Mouse (Mus musculus) kidney, postnatal 25 days (tissue): Measurements from ENCODE around the gene Plce1.

Source experiments
- DNase-seq, 2 experiments: peaks; one replicate each; pipeline ENCODE4 v3.0.0; 2021; ENCODE audit warnings: mixed read lengths in 2 of 2

Gene Plce1

DNA sequence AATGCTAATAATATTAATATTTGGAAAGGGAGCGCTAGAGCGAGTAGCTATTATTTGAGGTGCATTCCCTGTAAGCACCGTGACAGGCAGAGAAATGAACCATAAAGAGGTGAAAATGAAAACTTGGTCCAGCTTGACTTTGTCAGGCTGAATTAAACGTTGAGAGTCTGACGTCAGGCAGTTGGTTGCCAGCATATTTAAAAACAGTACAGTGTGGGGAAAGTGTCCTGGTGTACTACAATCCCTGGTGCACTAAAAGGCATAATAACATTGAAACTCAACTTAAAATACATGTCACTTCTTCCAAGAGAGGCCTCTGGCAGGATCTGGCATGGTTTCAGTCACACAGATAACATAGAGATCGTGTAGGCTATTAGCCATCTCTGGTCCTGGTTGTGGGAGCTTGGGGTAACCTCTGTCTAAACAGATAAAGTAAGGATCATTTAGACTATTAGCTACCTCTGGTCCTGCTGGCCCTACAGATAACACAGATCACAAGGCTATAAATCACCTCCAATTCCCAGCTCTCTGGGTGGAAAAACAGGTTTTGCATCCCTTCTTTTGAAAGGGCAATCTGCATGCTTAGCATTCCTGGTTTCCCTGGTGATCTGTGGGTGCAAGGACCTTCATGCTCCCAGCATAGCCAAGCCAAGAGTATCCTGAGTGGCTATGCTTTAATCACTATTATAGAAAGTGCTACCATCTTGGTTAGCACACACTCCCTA is 164.1 kb downstream of the Plce1 start:
- no peak for DNase-seq

DNA sequence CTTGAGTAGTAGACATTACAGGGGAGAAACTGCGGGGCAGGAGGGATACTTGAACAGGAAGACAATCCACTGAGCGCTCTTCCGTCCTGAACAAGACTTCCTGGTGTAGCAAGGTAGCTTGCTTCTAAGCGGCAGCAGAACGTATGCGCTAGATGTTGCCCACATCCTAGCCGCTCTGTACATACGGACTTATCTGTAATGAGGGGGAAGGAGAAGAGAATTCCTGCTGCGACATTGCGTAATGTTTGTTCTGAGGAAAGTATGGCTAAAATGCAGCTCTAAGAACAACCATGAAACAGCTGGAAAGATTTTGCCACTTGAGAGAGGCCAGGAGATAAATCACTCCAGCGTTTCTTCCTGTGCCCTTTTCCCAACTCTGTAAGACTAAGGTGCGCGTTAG is 177.1 kb downstream of the Plce1 start:
- no peak for DNase-seq

DNA sequence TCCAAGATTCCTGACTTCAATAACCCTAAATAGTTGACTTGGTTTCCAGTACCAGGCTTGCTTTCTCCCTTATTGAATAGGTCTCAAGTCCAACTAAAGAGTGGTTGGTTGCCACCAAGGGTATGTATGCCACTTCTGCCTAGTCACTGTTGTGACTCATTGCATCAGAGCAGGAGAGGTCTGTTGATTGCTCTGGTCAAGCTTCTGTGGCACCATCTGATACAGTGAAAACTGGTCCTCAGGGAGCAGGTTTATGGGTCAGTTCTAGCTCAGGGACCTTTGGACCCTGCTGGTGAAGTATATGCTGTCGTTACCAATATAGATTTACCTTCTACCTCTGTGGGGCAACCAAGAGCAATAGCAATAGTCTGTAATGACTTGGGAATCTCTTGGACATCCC is 184.5 kb downstream of the Plce1 start:
- no peak for DNase-seq

DNA sequence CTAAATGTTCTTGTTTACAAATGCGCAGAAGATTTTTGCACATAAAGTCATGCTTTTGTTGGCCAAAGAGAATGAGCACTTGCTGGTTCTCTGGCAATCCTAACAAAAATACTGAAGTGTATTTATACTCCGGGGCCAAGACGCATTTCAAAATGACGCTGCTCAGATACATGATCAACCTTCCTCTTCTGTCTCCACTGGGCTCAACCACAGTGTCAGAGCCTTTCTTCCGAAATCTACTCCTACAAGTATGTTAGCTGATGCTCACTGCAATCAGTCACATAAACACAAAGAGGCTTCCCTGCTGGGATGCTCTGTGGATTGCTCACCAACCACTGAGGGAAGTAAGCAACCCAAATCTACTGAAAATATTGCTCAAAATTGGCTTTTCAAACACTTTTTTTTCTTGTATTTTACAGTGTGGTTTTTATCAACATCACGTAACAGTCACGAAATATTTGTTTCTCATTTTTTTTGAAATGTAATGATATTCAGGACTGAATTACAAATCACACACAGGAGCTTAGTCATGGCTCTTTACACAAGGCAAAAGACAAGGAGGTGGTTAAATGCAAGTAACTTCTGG is 191.2 kb downstream of the Plce1 start:
- no peak for DNase-seq

DNA sequence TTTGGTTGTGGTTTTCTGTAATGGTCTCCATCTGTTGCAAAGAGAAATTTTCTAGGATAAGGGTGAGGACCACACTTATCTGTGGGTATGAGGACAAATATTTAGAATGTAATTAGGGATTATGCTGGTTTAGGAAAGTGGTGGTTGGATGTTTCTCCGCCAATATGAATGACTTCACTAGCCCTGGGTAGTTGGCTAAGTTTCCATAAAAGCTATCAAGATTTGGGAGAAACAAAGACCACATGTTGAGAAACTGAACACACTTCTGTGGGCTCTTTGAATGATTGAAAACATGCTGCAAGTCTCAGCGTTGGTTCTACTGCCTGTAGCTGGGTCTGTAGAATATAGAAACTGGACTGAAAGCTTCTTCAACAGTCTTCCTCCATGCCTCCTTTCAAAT is 193.0 kb downstream of the Plce1 start:
- DNase-seq = no peak

DNA sequence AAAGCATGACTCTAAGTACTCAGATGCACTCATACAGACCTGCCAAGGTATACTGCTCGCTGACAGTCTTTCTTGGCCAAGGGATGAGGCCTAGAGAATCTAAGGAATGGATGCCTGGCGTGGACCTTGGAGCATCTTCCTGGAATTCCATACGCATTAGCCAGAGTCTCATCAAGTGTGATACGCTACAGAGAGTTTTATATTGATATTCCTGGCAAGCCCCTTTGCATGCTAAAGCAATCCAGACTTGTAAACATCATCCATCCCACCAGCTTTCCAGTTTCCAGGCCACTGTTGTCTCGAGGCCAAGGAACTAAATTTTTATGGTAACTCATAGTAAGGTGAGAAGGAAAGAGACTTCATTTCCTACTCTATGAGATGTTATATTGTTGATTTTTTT is 197.7 kb downstream of the Plce1 start:
- DNase-seq = no peak

DNA sequence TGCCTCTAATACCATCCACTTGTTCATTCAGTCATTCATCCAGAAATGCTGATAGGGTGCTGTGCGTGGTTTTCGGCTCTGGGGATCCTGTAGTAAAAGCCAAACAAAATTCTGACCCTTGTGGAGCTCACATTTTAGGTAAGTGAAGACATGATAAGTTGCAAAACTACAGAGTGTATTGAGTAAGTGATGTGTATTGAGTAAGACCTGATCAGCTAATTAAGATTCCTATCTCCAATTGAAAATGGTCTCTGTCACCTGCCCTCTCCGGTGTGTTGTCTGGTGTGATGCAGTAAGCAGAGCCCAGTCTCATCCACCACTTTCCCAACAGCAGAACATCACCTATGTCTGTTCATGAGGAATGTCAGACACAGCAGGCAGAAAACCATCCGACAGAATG is 198.6 kb downstream of the Plce1 start:
- DNase-seq = no peak

DNA sequence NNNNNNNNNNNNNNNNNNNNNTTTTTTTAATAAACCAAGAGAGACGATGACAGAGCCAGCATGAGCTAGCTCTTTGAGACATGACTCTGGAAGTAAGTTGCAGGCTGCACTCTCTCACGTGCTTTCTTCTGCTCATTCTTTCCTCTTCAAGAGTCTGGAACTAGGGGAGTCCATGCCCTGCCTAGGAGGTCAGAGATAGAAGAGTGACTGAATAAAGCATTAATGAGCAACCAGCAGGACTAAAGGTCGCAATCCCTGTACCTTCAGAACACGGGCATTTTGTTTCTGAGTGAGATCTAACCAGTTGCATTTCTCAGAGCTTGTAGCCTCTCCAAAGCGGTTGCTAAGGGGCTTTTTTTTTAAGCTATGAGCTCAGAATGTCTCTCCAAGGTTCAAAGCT is 206.4 kb downstream of the Plce1 start:
- peak; percentile 59 to 77 for DNase-seq

DNA sequence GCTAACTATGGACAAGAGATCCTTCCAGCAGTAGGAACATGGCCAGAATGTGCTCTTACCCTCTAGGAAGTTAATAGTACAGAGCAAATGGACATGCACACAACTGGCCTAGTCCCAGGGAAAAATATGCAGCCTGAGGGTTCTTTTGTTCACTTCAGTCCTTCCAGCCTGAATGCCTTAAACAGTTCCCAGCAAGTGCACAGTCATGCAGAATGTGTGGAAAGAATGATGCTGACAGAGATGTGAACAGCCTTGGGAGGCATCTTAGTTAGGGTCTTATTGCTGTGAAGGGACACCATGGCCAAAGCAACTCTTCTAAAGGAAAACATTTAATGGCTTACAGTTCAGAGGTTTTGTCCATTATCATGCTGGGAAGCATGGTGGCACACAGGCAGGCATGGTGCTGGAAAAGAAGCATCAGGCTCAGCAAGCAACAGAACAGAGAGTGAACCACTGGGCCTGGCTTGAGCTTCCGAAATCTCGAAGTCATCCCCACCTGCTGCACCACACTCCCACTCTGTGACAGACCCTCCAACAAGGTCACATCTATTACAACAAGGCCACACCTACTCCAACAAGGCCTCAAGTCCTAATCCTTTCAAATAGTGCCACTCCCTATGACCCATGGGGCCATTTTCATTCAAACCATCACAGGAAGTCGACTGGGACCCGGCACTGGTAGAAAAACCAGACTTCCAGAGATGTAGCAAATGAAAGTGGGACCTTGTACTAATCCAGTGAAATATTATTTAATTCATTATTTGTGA is 208.0 kb downstream of the Plce1 start:
- DNase-seq = no peak

DNA sequence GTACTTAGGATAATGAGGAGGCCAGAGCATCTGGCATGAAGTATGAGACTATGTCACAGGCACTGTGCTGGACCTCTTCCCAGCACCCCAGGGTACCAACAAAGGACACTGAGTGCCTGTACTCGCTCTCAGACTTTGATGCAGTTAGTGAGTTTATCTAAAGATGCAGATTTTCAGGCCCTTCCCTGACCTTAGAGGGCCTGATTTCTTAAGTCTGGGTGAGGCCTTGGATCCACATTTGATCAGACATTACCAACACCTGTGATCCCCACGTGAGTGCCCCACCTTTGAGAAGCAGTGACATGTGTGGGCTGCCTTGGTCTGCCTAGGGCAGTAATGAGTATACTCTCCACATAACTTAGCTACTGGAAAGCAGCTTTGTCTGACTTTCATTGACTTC is 209.4 kb downstream of the Plce1 start:
- DNase-seq = no peak

DNA sequence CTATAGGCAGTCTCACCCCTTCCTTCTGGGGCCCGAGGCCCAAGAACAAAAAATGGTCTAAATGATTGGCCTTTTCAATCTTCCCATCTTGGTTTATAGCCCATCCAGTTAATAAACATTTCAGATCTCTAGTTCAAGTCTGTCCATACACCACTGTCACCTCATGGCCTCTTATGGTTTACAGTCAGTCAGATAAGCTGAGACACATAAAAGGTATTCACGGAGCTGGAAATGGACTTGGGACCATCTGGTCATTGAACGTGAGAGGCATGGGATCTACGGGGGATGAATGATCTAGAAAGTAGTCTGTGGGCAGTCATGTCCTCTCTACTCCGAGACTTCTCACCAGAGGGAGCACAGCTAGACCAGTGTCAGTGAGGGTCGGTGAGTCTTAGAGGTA is 210.6 kb downstream of the Plce1 start:
- no peak for DNase-seq

DNA sequence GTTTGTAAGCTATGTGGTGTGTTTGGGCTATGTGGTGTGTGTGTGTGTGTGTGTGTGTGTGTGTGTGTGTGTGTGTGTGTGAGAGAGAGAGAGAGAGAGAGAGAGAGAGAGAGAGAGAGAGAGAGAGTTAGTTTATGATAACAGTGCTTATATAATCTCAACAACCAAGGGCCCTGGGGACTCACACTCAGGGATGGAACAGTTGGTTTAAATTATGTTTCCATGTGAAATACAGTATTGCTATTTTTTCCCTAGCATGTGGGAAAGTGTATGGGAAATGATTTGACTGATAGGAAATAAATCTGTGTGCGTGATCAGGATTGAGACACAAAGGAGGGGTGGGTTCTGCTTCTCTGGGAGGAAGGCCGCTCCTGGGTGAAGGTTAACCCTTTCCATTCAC is 212.4 kb downstream of the Plce1 start:
- no peak for DNase-seq

DNA sequence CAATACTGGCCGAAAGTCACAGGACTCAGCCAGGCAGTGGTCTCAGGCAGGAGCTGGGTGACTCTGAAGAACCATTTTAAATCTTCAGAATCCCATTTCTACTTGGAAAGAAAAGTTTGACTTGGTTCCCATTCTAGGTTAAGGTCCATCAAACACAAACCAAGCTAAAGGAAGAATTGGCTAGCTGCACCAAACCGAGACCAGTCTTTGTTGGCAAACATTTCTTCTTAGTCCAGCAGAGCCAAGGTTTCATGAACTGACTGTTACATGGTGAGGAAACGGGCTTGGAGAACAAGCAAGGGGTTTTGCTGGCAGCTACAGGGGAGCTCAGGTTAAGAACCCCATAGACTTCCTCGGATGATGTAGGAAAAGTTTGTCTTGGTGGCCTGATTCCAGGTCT is 212.9 kb downstream of the Plce1 start:
- DNase-seq = no peak

DNA sequence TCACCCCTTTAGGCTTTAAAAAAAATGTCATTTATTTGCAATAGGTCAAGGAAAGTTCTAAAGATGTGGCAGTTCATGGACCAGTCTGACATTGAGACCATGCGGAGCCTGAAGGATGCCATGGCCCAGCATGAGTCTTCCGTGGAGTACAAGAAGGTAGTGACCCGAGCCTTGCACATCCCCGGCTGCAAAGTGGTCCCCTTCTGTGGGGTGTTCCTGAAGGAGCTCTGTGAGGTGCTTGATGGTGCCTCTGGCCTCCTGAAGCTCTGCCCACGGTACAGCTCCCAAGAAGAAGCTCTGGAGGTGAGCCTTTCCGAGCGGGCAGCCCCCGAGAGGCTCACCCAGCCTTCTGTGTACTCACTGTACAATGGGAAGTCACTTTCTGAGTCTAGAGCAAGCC is 220.9 kb downstream of the Plce1 start:
- no peak for DNase-seq

DNA sequence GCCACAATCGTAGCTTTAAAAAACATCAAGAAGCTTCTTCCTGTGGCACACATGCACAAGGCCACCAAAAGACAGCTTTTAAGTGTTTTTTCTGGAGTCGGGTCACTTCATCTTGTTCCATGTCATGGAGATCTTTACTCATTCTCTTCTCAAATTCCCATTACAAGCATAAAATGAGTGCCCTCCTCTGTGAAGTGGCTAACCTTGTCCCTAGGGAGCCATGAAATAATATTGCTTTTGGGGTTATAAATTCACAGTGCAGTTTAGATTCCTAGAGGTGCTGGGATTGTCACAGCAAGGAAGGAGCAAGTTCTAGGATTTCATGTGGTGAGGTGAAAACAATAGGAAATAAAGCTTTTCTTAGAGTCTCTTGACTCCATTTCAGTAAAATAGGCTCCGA is 223.8 kb downstream of the Plce1 start:
- DNase-seq = no peak

DNA sequence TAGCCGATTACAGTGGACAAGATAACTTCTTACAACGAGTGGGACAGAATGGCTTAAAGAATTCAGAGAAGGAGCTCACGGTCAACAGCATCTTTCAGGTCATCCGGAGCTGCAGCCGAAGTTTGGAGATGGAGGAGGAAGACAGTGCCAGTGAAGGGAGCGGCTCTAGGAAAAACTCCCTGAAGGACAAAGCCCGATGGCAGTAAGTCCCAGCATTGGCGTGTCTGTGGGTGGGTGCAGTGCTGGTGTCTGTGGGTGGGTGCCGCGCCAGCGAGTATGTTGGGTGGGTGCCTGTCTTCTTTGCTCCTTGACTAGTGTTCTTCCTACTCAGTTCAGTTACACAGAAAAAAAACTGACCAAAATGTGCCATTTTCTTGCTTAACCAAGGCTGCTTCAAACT is 224.3 kb downstream of the Plce1 start:
- no peak for DNase-seq

DNA sequence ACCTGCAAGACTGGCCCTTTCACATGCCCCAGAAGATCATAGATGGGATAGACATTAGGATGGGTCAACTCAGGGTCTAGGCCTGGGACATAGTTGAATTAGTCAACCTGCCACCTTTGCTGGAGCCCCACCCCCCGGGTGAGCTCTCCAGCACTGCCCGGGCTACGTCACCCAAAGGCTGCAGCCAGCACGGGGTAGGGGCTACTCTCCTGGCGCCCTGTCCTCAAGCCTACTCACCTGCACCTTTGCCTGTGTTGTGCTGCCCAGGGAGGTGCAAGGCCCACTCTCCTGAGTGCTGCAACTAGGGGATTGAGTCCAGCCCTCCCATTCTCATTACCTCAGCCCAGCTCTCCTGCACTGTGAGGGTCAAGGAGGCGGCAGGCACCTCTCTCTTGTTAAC is 225.5 kb downstream of the Plce1 start:
- no peak for DNase-seq

DNA sequence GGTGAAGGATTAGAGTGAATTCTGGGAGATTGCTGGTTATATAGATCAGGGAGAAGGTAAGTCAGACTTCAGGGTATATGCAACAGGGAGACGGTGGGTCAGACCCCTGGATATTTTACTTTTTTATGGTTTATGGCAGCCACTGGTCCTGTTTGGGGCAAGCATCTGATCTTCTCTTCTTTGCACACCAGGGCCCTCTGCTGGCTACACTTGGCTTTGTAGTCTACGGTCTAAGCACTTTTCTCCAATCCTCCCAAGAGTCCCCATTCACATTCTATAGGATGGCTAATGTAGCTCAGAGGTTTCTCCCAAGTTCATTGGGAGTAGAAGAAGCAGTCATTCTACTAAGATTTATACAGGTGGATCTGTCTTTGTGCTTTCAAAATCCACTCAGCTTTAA is 228.5 kb downstream of the Plce1 start:
- peak in 1 of 2 experiments; percentile 72 for DNase-seq

DNA sequence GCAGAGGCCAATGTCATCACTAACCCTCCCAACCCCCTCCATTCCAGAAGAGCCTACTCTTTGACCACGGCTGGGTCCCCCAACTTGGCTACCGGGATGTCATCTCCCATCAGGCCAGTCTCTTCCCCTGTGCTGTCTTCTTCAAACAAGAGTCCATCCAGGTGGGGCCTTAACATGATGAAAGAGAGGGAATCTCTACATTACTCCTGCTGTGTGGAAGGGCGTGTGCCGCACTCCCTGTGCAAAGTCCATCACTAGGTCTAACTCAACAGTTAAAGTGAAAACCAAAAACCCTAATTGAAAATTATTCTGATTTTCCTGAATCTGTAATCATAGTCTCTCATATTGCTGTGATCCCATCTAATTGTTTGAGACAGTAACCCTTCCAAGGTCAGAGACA is 240.9 kb downstream of the Plce1 start:
- DNase-seq = no peak

DNA sequence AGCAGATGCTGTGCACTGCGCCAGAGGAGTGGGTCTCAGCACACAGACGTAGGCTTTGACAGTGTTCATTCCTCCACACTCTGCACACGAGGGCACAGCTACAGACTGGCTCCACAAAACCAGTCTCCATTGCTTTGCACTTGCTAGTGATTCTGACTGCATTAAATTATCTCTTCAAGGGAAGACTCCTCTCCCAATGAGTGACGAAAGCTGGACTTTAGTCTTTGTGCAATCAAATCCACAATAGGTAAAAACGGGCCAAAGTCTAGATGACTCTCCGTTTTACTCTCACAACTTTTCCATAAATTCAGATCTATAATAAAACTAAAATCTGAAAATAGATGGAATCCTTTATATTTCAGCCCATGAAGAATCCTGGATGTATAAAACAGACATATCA is 242.1 kb downstream of the Plce1 start:
- DNase-seq = no peak

DNA sequence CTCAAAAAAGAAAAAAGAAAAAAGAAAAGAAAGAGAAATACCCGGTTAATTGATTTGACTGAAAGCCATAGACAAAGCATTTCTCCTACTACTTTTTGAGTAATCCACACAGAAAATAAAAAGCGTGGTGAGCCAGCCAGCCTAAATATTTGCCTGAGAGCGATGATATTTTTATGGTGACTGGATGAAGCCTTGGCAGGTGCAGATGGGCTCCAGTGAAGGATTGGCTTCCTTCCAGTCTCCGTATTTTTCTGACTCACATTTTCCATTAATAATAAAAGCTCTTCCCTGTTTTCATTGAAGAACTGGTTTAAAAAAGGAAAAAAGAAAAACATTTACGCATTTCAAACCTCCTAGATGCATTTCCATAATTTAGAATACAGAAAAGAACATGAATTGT is 243.1 kb downstream of the Plce1 start:
- no peak for DNase-seq

DNA sequence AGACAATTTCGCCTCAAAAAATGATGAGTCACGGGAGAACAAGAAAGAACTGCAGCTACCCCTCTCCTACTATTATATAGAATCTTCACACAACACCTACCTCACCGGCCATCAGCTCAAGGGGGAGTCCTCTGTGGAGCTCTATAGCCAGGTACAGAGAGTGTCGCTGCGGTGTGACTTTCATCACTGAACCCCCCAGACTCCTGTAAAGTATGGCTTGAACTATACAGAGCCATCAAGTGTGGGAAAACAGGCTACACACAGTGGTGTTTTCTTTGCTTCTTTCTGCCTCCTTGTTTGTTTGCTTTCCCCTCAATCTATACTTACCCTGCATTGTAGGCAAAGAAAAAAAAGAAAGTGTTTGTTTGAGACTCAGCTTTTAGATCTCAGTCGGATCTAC is 247.9 kb downstream of the Plce1 start:
- no peak for DNase-seq

DNA sequence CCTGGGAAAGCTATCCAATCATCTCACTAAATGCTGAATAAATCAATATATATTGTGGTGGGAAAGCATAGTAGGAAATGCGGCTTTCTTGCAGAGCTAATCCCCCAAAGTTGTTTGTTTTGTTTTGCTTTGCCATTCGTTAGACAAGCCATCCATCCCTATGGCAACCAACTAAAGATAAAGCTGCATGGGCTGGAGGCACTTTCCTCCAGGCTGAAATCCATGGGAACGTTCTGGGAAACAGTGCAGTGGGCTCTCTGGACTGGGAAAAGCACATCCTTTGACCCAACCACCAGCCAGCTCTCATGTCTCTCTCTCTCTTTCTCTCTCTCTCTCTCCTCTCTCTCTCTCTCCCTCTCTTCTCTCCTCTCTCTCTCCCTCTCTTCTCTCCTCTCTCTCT is 248.4 kb downstream of the Plce1 start:
- no peak for DNase-seq

DNA sequence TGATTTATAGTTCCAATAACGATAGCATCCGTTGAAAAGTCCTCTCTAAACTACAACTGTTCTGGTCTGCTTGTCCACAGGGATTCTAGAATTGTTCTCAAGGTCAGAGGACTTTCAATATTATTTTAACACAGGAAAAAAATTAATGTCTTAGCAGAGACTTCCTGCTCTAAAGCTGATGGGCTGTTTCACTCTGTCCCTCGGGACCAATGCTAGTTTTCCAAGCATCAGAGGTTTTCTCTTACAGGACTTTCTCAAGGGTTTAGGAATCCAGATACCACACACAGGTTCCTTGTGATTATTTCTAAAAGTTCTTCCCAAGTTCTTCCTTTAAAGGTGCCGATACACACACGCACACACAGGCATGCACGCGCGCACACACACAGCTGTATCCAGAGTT is 263.6 kb downstream of the Plce1 start:
- DNase-seq = no peak
